Mouse (Mus musculus): Measurements from ENCODE around the gene Cacna2d3. TPM values are rescaled to one million over a fixed set of nuclear protein-coding genes. Genes with fewer than 3 reads are reported as not detected.
A peak's percentile ranks its signal among the peaks of the same experiment; 100 is the strongest.

Cacna2d3 gene
- polyA plus RNA-seq (2012; ENCODE audit: insufficient read depth, low replicate concordance), result not detected in 2 replicates

GRCm38 (mm10) chr14:29721488-29722385 lies at the start of gene Cacna2d3:
TSS of gene Cacna2d3 (minus strand) at chr14:29721864.
- Histone ChIP-seq H3K4me3 (replicated peaks) (peak within 1 kb of the TSS; percentile 33), H3K36me3 (replicated peaks; ENCODE audit: low read length) (no peaks in the 10 kb centered on the region), H3K4me1 (peaks cover 9% of the 10 kb centered on the region; the same call in 1 of the 2 replicates), H3K27me3 (replicated peaks) (peaks cover 62% of the 10 kb centered on the region), H3K9me3 (no peaks in the 10 kb centered on the region)
- TF ChIP-seq FLI1 (IDR thresholded peaks at IDR 0.05; ENCODE audit: low read length) (no peak), GATA1 (IDR thresholded peaks at IDR 0.05; ENCODE audit: borderline replicate concordance, low read length) (no peak)

GRCm38 (mm10) chr14:29769486-29769885 lies 47.8 kb upstream of the Cacna2d3 start:
- TF ChIP-seq GATA1 (IDR thresholded peaks at IDR 0.05; ENCODE audit: borderline replicate concordance, low read length), result no peak
- TF ChIP-seq FLI1 (IDR thresholded peaks at IDR 0.05; ENCODE audit: low read length), result no peak
- Histone ChIP-seq H3K4me1 (no peaks in the 10 kb centered on the region), H3K27me3 (replicated peaks) (no peaks in the 10 kb centered on the region), H3K36me3 (replicated peaks; ENCODE audit: low read length) (no peaks in the 10 kb centered on the region), H3K9me3 (peaks cover 23% of the 10 kb centered on the region), H3K4me3 (replicated peaks) (no peak overlapping the region)

- H3K4me1 ChIP-seq, result no peaks in the 10 kb centered on the region
- no peaks in the 10 kb centered on the region for H3K27me3 ChIP-seq (replicated peaks)
- TF ChIP-seq FLI1 (IDR thresholded peaks at IDR 0.05; ENCODE audit: low read length) (no peak), GATA1 (IDR thresholded peaks at IDR 0.05; ENCODE audit: borderline replicate concordance, low read length) (no peak)
Observed at GRCm38 (mm10) chr14:29752876-29753275, 31.2 kb upstream of the Cacna2d3 start.

GRCm38 (mm10) chr14:29738751-29739150 lies 17.1 kb upstream of the Cacna2d3 start:
- Histone ChIP-seq H3K36me3 (replicated peaks; ENCODE audit: low read length) (no peaks in the 10 kb centered on the region), H3K4me1 (no peaks in the 10 kb centered on the region; the same call in 1 of the 2 replicates)

More at GRCm38 (mm10) chr14:29752876-29753275, 31.2 kb upstream of the Cacna2d3 start:
- H3K9me3 ChIP-seq, result peaks cover 7% of the 10 kb centered on the region; the same call in 1 of the 2 replicates
- H3K36me3 ChIP-seq (replicated peaks; ENCODE audit: low read length), result no peaks in the 10 kb centered on the region
- H3K4me3 ChIP-seq (replicated peaks), result no peak overlapping the region

GRCm38 (mm10) chr14:29730256-29730655 lies 8.6 kb upstream of the Cacna2d3 start:
- H3K27me3 ChIP-seq (replicated peaks), result peaks cover 5% of the 10 kb centered on the region
- H3K9me3 ChIP-seq, result peaks cover 2% of the 10 kb centered on the region; the same call in 1 of the 2 replicates
- H3K4me1 ChIP-seq, result no peaks in the 10 kb centered on the region
- no peak overlapping the region for H3K4me3 ChIP-seq (replicated peaks)
- no peak for TF ChIP-seq FLI1 (IDR thresholded peaks at IDR 0.05; ENCODE audit: low read length)
- TF ChIP-seq GATA1 (IDR thresholded peaks at IDR 0.05; ENCODE audit: borderline replicate concordance, low read length), result no peak
- H3K36me3 ChIP-seq (replicated peaks; ENCODE audit: low read length), result no peaks in the 10 kb centered on the region

More at GRCm38 (mm10) chr14:29738751-29739150, 17.1 kb upstream of the Cacna2d3 start:
- no peak for TF ChIP-seq FLI1 (IDR thresholded peaks at IDR 0.05; ENCODE audit: low read length)
- H3K9me3 ChIP-seq, result peaks cover 25% of the 10 kb centered on the region
- H3K4me3 ChIP-seq (replicated peaks), result peak overlapping the region; percentile 29
- no peaks in the 10 kb centered on the region for H3K27me3 ChIP-seq (replicated peaks)

GRCm38 (mm10) chr14:29729009-29729408 lies 7.3 kb upstream of the Cacna2d3 start:
- no peak overlapping the region for H3K4me3 ChIP-seq (replicated peaks)
- peaks cover 2% of the 10 kb centered on the region; the same call in 1 of the 2 replicates for H3K9me3 ChIP-seq
- no peaks in the 10 kb centered on the region for H3K36me3 ChIP-seq (replicated peaks; ENCODE audit: low read length)
- no peak for TF ChIP-seq FLI1 (IDR thresholded peaks at IDR 0.05; ENCODE audit: low read length)
- no peaks in the 10 kb centered on the region for H3K4me1 ChIP-seq
- H3K27me3 ChIP-seq (replicated peaks), result peaks cover 10% of the 10 kb centered on the region

GRCm38 (mm10) chr14:29727596-29727995 lies 5.9 kb upstream of the Cacna2d3 start:
- Histone ChIP-seq H3K27me3 (replicated peaks) (peaks cover 24% of the 10 kb centered on the region), H3K4me3 (replicated peaks) (no peak overlapping the region), H3K36me3 (replicated peaks; ENCODE audit: low read length) (no peaks in the 10 kb centered on the region), H3K4me1 (peaks cover under 1% of the 10 kb centered on the region; the same call in 1 of the 2 replicates), H3K9me3 (no peaks in the 10 kb centered on the region; the same call in 1 of the 2 replicates)
- no peak for TF ChIP-seq GATA1 (IDR thresholded peaks at IDR 0.05; ENCODE audit: borderline replicate concordance, low read length)
- no peak for TF ChIP-seq FLI1 (IDR thresholded peaks at IDR 0.05; ENCODE audit: low read length)

- no peaks in the 10 kb centered on the region for H3K9me3 ChIP-seq
- TF ChIP-seq FLI1 (IDR thresholded peaks at IDR 0.05; ENCODE audit: low read length) (no peak), GATA1 (IDR thresholded peaks at IDR 0.05; ENCODE audit: borderline replicate concordance, low read length) (no peak)
- H3K4me3 ChIP-seq (replicated peaks), result no peak overlapping the region
- peaks cover 9% of the 10 kb centered on the region; the same call in 1 of the 2 replicates for H3K4me1 ChIP-seq
- H3K36me3 ChIP-seq (replicated peaks; ENCODE audit: low read length), result no peaks in the 10 kb centered on the region
- H3K27me3 ChIP-seq (replicated peaks), result peaks cover 60% of the 10 kb centered on the region
Observed at GRCm38 (mm10) chr14:29723267-29723666, 1.6 kb upstream of the Cacna2d3 start.

- H3K36me3 ChIP-seq (replicated peaks; ENCODE audit: low read length), result no peaks in the 10 kb centered on the region
- H3K4me1 ChIP-seq, result peaks cover 9% of the 10 kb centered on the region; the same call in 1 of the 2 replicates
- no peaks in the 10 kb centered on the region for H3K9me3 ChIP-seq
- H3K4me3 ChIP-seq (replicated peaks), result no peak overlapping the region
- no peak for TF ChIP-seq FLI1 (IDR thresholded peaks at IDR 0.05; ENCODE audit: low read length)
- no peak for TF ChIP-seq GATA1 (IDR thresholded peaks at IDR 0.05; ENCODE audit: borderline replicate concordance, low read length)
- H3K27me3 ChIP-seq (replicated peaks), result peaks cover 62% of the 10 kb centered on the region
Observed at GRCm38 (mm10) chr14:29722386-29723221, 940 bp upstream of the Cacna2d3 start.

Measured in megakaryocyte, embryonic 14.5 days (primary cell).